ENCODE assay signal across 15 mouse cellular contexts in the genomic region with DNA sequence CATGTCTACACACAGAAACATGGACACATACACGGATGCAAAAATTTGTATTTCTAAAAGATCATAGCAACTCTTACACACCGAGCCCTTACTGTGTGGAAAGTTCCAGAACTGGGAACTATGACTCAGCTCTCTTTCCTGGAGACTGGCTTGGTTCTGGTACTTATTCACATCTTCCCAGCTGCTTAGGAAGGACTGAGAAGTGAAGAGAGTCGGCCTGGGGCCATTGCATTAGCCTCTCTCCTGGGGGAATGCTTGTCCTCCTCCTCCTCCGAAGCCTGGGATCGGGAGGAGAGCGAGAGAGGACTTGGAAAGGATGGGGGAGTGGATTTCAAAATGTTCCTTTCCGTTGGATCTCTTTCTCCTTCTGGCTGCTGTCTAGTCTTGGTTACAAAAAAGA.
DNase-seq lines count a peak whose midpoint lies in the region; ATAC-seq and TF ChIP-seq lines count a peak whose summit lies in the region.
"Had no signal": no experiment of that assay in that cellular context is flagged by ENCODE, and none has a peak within 500 bp of the region (broad histone marks: within the 10 kb centered on the region; RNA-seq: fewer than 3 reads in every experiment).

No protein-coding gene starts in this region.

- no peaks in the 10 kb centered on the region for H3K9me3 ChIP-seq in lung, embryonic 14.5 days (ENCODE audit: low read depth, low read length)
- peaks cover 6% of the 10 kb centered on the region; the same call in 1 of the 2 replicates for H3K9me3 ChIP-seq in heart, embryonic 13.5 days
- H3K9me3 ChIP-seq in forebrain, embryonic 10.5 days: no peaks in the 10 kb centered on the region
- H3K9me3 ChIP-seq: forebrain, embryonic 15.5 days; hindbrain, embryonic 13.5 days; limb, embryonic 12.5 days had no signal

- no peak for TF ChIP-seq CTCF in lung, embryonic 14.5 days (IDR thresholded peaks at IDR 0.05; ENCODE audit: low read depth)
- TF ChIP-seq CTCF in lung, adult 2 months (IDR thresholded peaks at IDR 0.05; ENCODE audit: insufficient read depth, low read length): no peak

- H3K4me2 ChIP-seq in lung, embryonic 14.5 days: no peak overlapping the region
- H3K4me2 ChIP-seq in heart, embryonic 13.5 days: peak overlapping the region; percentile 33
- H3K4me2 ChIP-seq: forebrain, embryonic 15.5 days; hindbrain, embryonic 13.5 days; limb, embryonic 12.5 days had no signal

- no peaks in the 10 kb centered on the region for H3K27me3 ChIP-seq in lung, embryonic 14.5 days (ENCODE audit: insufficient read depth, low read length)
- no peaks in the 10 kb centered on the region for H3K27me3 ChIP-seq in heart, embryonic 13.5 days (replicated peaks)
- no peaks in the 10 kb centered on the region for H3K27me3 ChIP-seq in forebrain, embryonic 10.5 days (ENCODE audit: poor library complexity, severe bottlenecking)
- H3K27me3 ChIP-seq: forebrain, embryonic 15.5 days; hindbrain, embryonic 13.5 days had no signal

- 59% methylated on average over 7 of the region's 7 CpGs for WGBS in lung, embryonic 14.5 days
- 56% methylated on average over 7 of the region's 7 CpGs for WGBS in lung, adult 2 months
- 48% methylated on average over 7 of the region's 7 CpGs for WGBS in heart, embryonic 13.5 days
- 80% methylated on average over 7 of the region's 7 CpGs for WGBS in forebrain, embryonic 10.5 days

- H3K4me1 ChIP-seq in lung, embryonic 14.5 days (ENCODE audit: insufficient read depth): peaks cover 12% of the 10 kb centered on the region
- H3K4me1 ChIP-seq in lung, adult 2 months (ENCODE audit: control insufficient read depth, insufficient read depth, low read length): no peaks in the 10 kb centered on the region; the same call in 1 of the 2 replicates
- peaks cover 18% of the 10 kb centered on the region for H3K4me1 ChIP-seq in heart, embryonic 13.5 days
- H3K4me1 ChIP-seq in forebrain, embryonic 10.5 days: peaks cover 6% of the 10 kb centered on the region; the same call in 1 of the 2 replicates
- H3K4me1 ChIP-seq: forebrain, embryonic 15.5 days; hindbrain, embryonic 13.5 days; limb, embryonic 12.5 days had no signal

- peak overlapping the region; percentile 62; the same call in 1 of the 2 replicates for H3K27ac ChIP-seq in lung, embryonic 14.5 days (ENCODE audit: low read depth)
- H3K27ac ChIP-seq in heart, embryonic 13.5 days (replicated peaks): 0 out of 2 replicates have a peak overlapping the region, but pooled peaks have one; percentile 39
- H3K27ac ChIP-seq in forebrain, embryonic 10.5 days: no peak overlapping the region
- H3K27ac ChIP-seq: forebrain, embryonic 15.5 days; hindbrain, embryonic 13.5 days; limb, embryonic 12.5 days; macrophage had no signal

- no peak for ATAC-seq in lung, embryonic 14.5 days (ENCODE audit: insufficient read depth)
- no peak for ATAC-seq in heart, embryonic 13.5 days (ENCODE audit: extremely low read depth, insufficient number of reproducible peaks, low FRiP score, low TSS enrichment)
- ATAC-seq: forebrain, embryonic 15.5 days; midbrain, embryonic 16.5 days had no signal

- DNase-seq in lung, embryonic 14.5 days: peak; percentile 42
- DNase-seq in lung, adult 2 months: no peak
- DNase-seq in gastrocnemius, adult 8-10 months (ENCODE audit: low spot score in 2 of 2): peak; percentile 43 to 62
- peak; percentile 33 for DNase-seq in lung, postnatal 25 days (ENCODE audit: low spot score)
- no peak for DNase-seq in forebrain, embryonic 10.5 days (ENCODE audit: extremely low spot score, low spot score)
- no peak for DNase-seq in right cerebral cortex, adult 18-20 months
- DNase-seq: cerebellum, postnatal 14 days; kidney, adult 9 months; layer of hippocampus, adult 9-11 months had no signal

- no peaks in the 10 kb centered on the region for H3K36me3 ChIP-seq in lung, embryonic 14.5 days (ENCODE audit: insufficient read depth)
- H3K36me3 ChIP-seq in heart, embryonic 13.5 days: no peaks in the 10 kb centered on the region
- no peaks in the 10 kb centered on the region for H3K36me3 ChIP-seq in forebrain, embryonic 10.5 days (replicated peaks)
- H3K36me3 ChIP-seq: forebrain, embryonic 15.5 days; hindbrain, embryonic 13.5 days; limb, embryonic 12.5 days had no signal

- no peak overlapping the region for H3K4me3 ChIP-seq in lung, embryonic 14.5 days (ENCODE audit: low read depth, low read length)
- H3K4me3 ChIP-seq in lung, adult 2 months (replicated peaks; ENCODE audit: extremely low read depth, low read depth, low read length): no peak overlapping the region
- no peak overlapping the region for H3K4me3 ChIP-seq in heart, embryonic 13.5 days
- H3K4me3 ChIP-seq in forebrain, embryonic 10.5 days: no peak overlapping the region
- H3K4me3 ChIP-seq: forebrain, embryonic 15.5 days; hindbrain, embryonic 13.5 days; limb, embryonic 12.5 days had no signal

- no peak for TF ChIP-seq POLR2A in lung, adult 2 months (IDR thresholded peaks at IDR 0.05; ENCODE audit: borderline replicate concordance, extremely low read depth, low read depth, low read length)

- H3K9ac ChIP-seq in lung, embryonic 14.5 days: no peak overlapping the region
- H3K9ac ChIP-seq in heart, embryonic 13.5 days: no peak overlapping the region
- H3K9ac ChIP-seq: forebrain, embryonic 15.5 days; hindbrain, embryonic 13.5 days; limb, embryonic 12.5 days had no signal

Comparison
In these comparisons a context has a peak if more than half of its experiments do, and no peak if none do; other contexts are left out.
1. DNase-seq: peak in lung, embryonic 14.5 days (single experiment), gastrocnemius, adult 8-10 months (2 of 2) and lung, postnatal 25 days (single experiment); none in lung, adult 2 months (single experiment), forebrain, embryonic 10.5 days (single experiment) and right cerebral cortex, adult 18-20 months (single experiment).